ENCODE assay signal across 9 mouse cellular contexts in genomic region chr14:47249839-47250238, GRCm38 (mm10). TPM values are rescaled to one million over a fixed set of nuclear protein-coding genes. Genes with fewer than 3 reads are reported as not detected.
DNase-seq lines count a peak whose midpoint lies in the region; ATAC-seq and TF ChIP-seq lines count a peak whose summit lies in the region.
"Had no signal": no experiment of that assay in that cellular context is flagged by ENCODE, and none has a peak within 500 bp of the region (broad histone marks: within the 10 kb centered on the region; RNA-seq: fewer than 3 reads in every experiment).

No protein-coding gene starts in this region.

- no peak overlapping the region for H3K4me2 ChIP-seq in intestine, postnatal 0 days (replicated peaks; ENCODE audit: low read depth)
- H3K4me2 ChIP-seq in intestine, embryonic 16.5 days (ENCODE audit: low read depth, low read length): no peak overlapping the region
- H3K4me2 ChIP-seq: intestine, embryonic 15.5 days had no signal

- H3K27me3 ChIP-seq in intestine, postnatal 0 days (replicated peaks; ENCODE audit: control insufficient read depth, insufficient read depth, low read length): no peaks in the 10 kb centered on the region
- no peaks in the 10 kb centered on the region for H3K27me3 ChIP-seq in intestine, embryonic 16.5 days (replicated peaks; ENCODE audit: control insufficient read depth, insufficient read depth, low read length)
- H3K27me3 ChIP-seq: intestine, embryonic 15.5 days had no signal

- TF ChIP-seq CTCF in intestine, postnatal 0 days (IDR thresholded peaks at IDR 0.05; ENCODE audit: low read depth): peak; percentile 81

- H3K36me3 ChIP-seq in intestine, postnatal 0 days (ENCODE audit: control insufficient read depth, insufficient read depth): peaks cover 11% of the 10 kb centered on the region; the same call in 1 of the 2 replicates
- H3K36me3 ChIP-seq in intestine, embryonic 16.5 days (ENCODE audit: control insufficient read depth, insufficient read depth, low read length): peaks cover 5% of the 10 kb centered on the region
- H3K36me3 ChIP-seq: intestine, embryonic 15.5 days had no signal

- H3K27ac ChIP-seq in intestine, postnatal 0 days (ENCODE audit: low read depth, low read length): no peak overlapping the region
- H3K27ac ChIP-seq in intestine, embryonic 16.5 days (ENCODE audit: low read length): no peak overlapping the region
- H3K27ac ChIP-seq: intestine, embryonic 15.5 days had no signal

- H3K4me3 ChIP-seq in intestine, postnatal 0 days (ENCODE audit: low read depth, low read length): no peak overlapping the region
- no peak overlapping the region for H3K4me3 ChIP-seq in intestine, embryonic 16.5 days (ENCODE audit: low read length)
- H3K4me3 ChIP-seq: intestine, embryonic 15.5 days; myocyte had no signal

- H3K9ac ChIP-seq in intestine, postnatal 0 days (ENCODE audit: low read depth, low read length): no peak overlapping the region
- H3K9ac ChIP-seq in intestine, embryonic 16.5 days (ENCODE audit: low read depth, low read length): no peak overlapping the region
- H3K9ac ChIP-seq: intestine, embryonic 15.5 days had no signal

- DNase-seq in 3134 (ENCODE audit: extremely low read depth, insufficient read length, low spot score) (peak; percentile 10), MN1 (ENCODE audit: low spot score) (peak; percentile 84)
- DNase-seq in fibroblast of lung, adult 2 months (ENCODE audit: low read depth): peak; percentile 14
- DNase-seq in urinary bladder, postnatal 25 days (ENCODE audit: low spot score): no peak
- no peak for DNase-seq in kidney, postnatal 4 days

- 79% methylated on average over 6 of the region's 6 CpGs for WGBS in intestine, postnatal 0 days
- 77% methylated on average over 6 of the region's 6 CpGs for WGBS in intestine, embryonic 16.5 days

- peak; percentile 51 for ATAC-seq in intestine, postnatal 0 days
- no peak for ATAC-seq in intestine, embryonic 16.5 days
- ATAC-seq: intestine, embryonic 15.5 days had no signal

- H3K4me1 ChIP-seq in intestine, postnatal 0 days (replicated peaks; ENCODE audit: control insufficient read depth, insufficient read depth, low read length): no peaks in the 10 kb centered on the region
- no peaks in the 10 kb centered on the region for H3K4me1 ChIP-seq in intestine, embryonic 16.5 days (ENCODE audit: control insufficient read depth, insufficient read depth, low read length)
- H3K4me1 ChIP-seq: intestine, embryonic 15.5 days had no signal

- H3K9me3 ChIP-seq in intestine, postnatal 0 days (ENCODE audit: control insufficient read depth): no peaks in the 10 kb centered on the region
- no peaks in the 10 kb centered on the region for H3K9me3 ChIP-seq in intestine, embryonic 16.5 days (ENCODE audit: control insufficient read depth, low read length)
- H3K9me3 ChIP-seq: intestine, embryonic 15.5 days had no signal

RNA-seq across cellular contexts. Expression of gene Wdhd1, which starts 26.8 kb away (rescaled TPM):
- 4.5 and 4.6 TPM in 2 replicates for polyA plus RNA-seq in intestine, postnatal 0 days (2015; fragmentation: Nextera tagmentation; extraction: Ambion mirVana)
- 19.1 and 20.8 TPM in 2 replicates for polyA plus RNA-seq in intestine, embryonic 16.5 days (2015; fragmentation: Nextera tagmentation; extraction: Ambion mirVana)

RNA-seq across cellular contexts. Expression of gene Socs4, which starts 26.9 kb away (rescaled TPM):
- polyA plus RNA-seq in intestine, postnatal 0 days (2015; fragmentation: Nextera tagmentation; extraction: Ambion mirVana): 4.3 and 5.3 TPM in 2 replicates
- polyA plus RNA-seq in intestine, embryonic 16.5 days (2015; fragmentation: Nextera tagmentation; extraction: Ambion mirVana): 2.9 and 3.5 TPM in 2 replicates

RNA-seq across cellular contexts. Expression of gene Mapk1ip1l, which starts 48.2 kb away (rescaled TPM):
- 30.8 and 31.2 TPM in 2 replicates for polyA plus RNA-seq in intestine, postnatal 0 days (2015; fragmentation: Nextera tagmentation; extraction: Ambion mirVana)
- polyA plus RNA-seq in intestine, embryonic 16.5 days (2015; fragmentation: Nextera tagmentation; extraction: Ambion mirVana): 57.9 and 59.9 TPM in 2 replicates

Comparison
In these comparisons a context has a peak if more than half of its experiments do, and no peak if none do; other contexts are left out.
1. DNase-seq: peak in 3134 (single experiment), MN1 (single experiment) and fibroblast of lung, adult 2 months (single experiment); none in urinary bladder, postnatal 25 days (single experiment) and kidney, postnatal 4 days (0 of 2).